Mouse (Mus musculus) yolk sac, embryonic 10.5 days (tissue): ENCODE data around the gene Srp54c.
"Not testable (repeated sequence)": the region's sequence is repeated elsewhere in the genome, so short reads cannot be mapped to it uniquely, and the experiment has no call there.

ENCODE experiments used
- DNase-seq: peaks from one replicate; pipeline ENCODE4 v3.0.0-alpha.2; 2017; ENCODE audit warnings: low spot score

The Srp54c gene

DNA sequence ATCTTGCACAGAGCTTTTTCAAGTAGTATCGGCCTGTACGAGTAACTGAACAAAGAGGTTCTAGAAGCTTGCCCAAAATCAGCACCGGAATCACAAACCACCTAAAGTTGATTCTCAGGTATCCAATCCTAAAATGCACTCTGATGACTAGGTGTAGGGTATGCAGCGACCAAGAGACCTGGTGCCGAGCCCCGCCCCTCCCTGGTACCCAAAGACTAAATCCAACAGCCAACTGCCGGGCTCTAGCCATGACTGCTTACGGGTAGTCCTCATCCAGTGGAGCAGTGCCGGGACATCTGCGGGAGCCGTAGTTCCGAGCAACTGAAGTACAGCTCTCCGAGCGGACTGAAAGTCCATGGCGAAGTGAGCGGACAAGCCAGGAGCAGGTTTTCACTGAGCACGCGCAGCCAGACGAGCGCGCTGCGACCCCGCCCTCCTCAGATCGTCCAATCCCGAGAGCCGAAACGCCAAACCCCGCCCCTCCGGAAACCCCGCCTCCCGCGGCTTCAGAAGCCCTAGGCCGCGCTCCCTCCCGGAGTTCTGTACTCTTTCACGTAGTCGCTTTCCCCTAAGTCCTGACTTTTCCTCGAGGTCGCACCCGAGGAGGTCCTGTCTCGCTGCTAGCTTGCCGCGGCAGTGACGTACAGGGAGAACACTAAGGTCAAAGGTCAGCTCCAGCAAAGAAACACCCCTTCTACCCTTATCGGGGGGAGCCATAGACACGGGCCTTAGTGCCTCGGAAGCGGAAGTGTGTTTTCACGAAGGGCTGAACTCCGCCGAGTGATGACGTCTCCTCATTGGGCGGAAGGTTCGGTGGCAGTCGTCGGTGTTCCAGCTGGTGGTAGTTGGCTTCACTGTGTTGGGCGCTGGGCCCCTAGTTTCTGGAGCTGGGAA is at the start of gene Srp54c:
TSS of gene Srp54c (plus strand) at position 543 of the 894 bp plus-strand sequence.
- DNase-seq: not testable (repeated sequence)

DNA sequence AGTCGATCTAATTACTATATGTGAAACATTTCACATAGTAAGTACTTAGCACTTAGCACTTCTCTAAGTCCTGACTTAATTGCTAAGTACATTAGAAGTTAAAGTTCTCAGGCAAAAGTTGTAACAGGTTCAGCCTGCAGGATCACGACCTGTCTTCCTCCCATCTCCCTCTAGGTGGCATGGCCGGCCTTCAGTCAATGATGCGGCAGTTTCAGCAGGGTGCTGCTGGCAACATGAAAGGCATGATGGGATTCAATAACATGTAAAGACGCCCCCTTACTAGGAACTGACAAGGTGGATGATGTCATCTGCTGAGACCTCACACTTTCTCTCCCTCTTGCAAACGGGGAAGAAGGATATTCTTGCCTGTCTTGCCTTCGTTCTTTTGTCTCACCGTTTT is 42.3 kb upstream of the Srp54c start:
- not testable (repeated sequence) for DNase-seq

DNA sequence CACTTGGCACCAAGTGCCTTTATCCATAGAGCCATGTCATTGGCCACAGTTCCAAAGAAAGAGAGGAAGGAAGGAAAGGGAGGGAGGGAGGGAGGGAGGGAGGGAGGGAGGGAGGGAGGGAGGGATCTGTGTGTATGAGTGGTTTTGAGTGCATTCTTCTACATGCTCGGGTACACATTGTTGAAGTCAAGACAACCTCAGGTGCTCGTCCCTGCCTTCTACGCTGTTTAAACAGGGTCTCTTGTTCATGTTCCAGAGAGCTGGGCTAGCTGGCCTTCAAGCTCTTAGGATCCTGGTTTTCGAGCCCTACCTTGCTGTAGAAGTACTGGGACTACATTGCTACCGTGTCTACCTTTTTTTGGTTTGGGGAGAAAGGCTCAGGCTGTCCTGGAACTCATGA is 40.8 kb upstream of the Srp54c start:
- DNase-seq: not testable (repeated sequence)

DNA sequence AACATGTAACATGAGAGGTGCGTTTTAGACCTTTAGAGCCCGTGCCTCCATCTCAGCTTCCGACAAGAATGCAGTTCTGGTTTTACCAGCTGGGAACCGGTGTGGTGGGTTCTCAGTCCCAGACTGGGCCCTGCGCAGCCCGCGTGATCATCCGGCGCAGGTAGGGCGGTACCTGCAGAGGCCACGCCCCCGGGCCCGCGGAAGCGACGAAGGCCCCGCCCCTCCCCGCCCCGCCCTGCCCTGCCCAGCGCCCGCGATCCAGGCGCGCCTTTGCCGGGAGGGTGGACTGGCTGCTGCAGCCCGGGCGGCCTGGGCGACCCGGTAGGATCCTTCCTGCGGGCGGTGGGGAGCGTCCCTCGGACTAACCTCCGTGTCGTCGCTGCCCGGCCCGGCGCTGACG is 30.7 kb upstream of the Srp54c start, which contains the start of gene 1700047I17Rik2:
TSS of gene 1700047I17Rik2 (plus strand) at position 287 of the 400 bp plus-strand sequence.
- DNase-seq: not testable (repeated sequence)

DNA sequence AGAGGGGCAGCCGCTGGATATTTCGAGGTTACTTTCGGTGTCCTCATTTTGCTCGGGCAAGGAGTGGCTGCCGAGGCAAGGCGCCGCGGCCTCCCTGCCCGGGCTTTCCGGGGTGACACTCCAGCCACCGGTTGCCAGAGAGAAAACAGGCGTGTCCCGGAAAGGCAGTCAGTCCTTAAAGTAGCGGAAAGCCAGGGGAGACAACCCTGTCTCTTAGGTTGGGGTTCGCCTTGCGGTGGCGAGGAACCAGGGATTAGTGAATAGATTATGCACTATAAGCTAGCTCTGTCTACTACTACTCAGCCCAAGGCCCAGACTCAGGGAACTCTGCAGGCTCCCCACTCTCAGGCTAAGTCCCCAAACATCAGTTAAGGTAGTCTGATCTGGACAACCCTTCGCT is 30.2 kb upstream of the Srp54c start:
- not testable (repeated sequence) for DNase-seq

GRCm38 (mm10) chr12:55212944-55213343 is 17.0 kb upstream of the Srp54c start:
- DNase-seq: not testable (repeated sequence)

GRCm38 (mm10) chr12:55230520-55230861 is 523 bp downstream of the Srp54c start:
- not testable (repeated sequence) for DNase-seq

DNA sequence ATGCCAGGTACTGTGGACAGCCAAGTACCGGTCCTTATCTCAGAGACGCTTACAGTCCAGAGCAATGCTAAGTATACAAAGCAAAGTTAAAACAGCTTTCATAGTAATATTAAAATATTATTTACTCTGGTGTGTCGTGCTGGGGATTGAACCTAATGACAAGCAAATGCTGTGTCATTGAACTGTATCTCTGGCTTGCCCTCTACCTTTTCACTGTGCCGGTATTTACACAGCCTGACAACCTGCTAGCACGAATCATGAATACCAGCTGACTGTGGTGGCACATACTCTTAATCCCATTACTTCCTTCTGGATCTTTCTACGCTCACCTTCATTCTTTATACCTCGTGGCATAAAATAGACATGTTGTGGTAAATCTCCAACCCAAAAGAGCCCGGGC is 12.3 kb downstream of the Srp54c start:
- not testable (repeated sequence) for DNase-seq

DNA sequence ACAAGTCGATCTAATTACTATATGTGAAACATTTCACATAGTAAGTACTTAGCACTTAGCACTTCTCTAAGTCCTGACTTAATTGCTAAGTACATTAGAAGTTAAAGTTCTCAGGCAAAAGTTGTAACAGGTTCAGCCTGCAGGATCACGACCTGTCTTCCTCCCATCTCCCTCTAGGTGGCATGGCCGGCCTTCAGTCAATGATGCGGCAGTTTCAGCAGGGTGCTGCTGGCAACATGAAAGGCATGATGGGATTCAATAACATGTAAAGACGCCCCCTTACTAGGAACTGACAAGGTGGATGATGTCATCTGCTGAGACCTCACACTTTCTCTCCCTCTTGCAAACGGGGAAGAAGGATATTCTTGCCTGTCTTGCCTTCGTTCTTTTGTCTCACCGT is 32.0 kb downstream of the Srp54c start:
- not testable (repeated sequence) for DNase-seq

DNA sequence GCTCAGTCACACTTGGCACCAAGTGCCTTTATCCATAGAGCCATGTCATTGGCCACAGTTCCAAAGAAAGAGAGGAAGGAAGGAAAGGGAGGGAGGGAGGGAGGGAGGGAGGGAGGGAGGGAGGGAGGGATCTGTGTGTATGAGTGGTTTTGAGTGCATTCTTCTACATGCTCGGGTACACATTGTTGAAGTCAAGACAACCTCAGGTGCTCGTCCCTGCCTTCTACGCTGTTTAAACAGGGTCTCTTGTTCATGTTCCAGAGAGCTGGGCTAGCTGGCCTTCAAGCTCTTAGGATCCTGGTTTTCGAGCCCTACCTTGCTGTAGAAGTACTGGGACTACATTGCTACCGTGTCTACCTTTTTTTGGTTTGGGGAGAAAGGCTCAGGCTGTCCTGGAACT is 33.4 kb downstream of the Srp54c start:
- DNase-seq: not testable (repeated sequence)

DNA sequence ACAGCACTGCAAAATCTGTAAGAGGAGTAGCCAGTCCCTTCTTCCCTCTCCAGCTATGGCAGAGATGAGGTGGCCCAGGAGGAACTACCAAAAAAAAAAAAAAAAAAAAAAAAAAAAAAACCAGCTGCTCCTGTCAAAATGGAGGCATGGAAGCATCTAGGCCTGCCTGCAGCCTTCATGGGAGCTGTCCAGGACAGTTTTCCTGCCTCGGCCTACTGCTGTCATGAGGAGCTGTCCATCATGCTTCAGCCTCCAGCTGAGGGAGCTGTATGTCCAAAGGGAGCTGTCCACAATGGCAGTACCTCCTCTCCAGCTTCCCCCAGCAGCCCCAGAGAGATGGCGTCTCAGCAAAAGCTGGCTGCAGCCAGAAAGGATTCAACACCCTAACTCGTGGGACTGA is 42.3 kb downstream of the Srp54c start:
- peak; percentile 32 for DNase-seq

GRCm38 (mm10) chr12:55277583-55277982 is 47.6 kb downstream of the Srp54c start:
- not testable (repeated sequence) for DNase-seq

DNA sequence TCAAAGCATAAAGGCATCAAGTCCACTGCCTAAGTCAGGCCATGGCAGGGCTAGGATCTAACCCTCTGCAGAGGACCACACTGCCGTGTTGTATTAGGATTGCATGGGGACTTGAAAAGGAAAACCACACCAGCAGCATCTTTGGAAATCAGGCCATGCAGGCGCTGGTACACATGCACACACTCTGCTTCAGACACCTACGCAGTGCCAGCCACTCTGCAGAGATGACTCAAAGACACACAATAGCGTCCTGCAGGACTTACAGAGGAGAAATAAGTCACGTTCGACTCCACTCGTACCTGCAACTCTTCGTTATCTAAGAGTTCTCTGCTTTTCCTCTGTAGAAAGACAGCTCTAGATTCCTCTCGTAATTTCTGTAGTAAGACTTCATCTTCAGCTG is 68.1 kb downstream of the Srp54c start:
- no peak for DNase-seq

- no peak for DNase-seq
Measured at GRCm38 (mm10) chr12:55299336-55299735, 69.4 kb downstream of the Srp54c start, which contains the start of gene 1110008L16Rik. 1110008L16Rik (plus strand) TSS chr12:55299577.

DNA sequence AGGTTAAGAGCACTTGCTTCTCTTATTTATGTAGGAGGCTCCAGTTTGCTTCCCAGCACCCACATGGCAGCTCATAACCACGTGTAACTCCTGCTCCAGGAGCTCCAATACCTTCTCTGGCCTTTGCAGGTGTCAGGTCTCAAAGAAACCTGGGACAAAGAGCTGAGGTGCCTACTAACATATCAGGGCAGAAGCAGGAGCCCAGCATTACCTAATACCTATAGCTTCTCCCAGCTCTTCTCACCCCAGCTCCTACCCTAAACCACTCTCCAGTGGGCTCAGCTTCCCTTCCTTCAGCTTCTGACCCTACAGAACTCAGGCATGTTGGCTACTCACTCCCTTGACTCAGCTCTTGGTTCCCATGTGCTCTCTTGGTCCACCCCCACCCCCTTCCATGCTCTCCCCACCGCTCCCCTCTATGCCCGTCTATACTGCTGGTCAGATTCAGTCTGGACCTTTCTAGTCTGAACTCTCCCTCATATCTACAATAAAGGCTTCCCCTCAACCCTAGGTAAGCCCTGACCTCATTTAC is 70.9 kb downstream of the Srp54c start:
- no peak for DNase-seq

GRCm38 (mm10) chr12:55301472-55302300 is 71.7 kb downstream of the Srp54c start:
- no peak for DNase-seq

GRCm38 (mm10) chr12:55302485-55303441 is 72.8 kb downstream of the Srp54c start, which contains the start of gene Ppp2r3c:
Ppp2r3c (minus strand) TSS chr12:55302998.
- peak; percentile 95 for DNase-seq

DNA sequence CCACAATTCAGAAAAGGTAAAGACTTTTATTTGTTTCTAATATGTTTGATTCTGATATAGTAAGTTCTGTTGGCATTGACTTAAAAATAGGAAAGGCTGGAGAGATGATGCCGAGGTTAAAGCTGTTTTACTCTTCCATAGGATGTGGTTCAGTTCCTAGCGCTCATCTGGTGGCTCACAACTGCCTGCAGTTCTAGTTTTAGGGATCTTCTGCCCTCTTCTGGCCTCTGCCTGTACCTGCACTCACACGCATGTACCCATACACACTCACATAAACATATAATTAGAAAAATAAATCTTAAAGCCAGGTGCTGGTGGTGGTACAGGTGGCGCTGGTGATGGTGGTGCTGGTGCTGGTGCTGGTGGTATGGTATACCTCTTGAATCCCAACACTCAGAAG is 76.4 kb downstream of the Srp54c start:
- no peak for DNase-seq

- no peak for DNase-seq
Measured at GRCm38 (mm10) chr12:55307566-55307965, 77.6 kb downstream of the Srp54c start.

DNA sequence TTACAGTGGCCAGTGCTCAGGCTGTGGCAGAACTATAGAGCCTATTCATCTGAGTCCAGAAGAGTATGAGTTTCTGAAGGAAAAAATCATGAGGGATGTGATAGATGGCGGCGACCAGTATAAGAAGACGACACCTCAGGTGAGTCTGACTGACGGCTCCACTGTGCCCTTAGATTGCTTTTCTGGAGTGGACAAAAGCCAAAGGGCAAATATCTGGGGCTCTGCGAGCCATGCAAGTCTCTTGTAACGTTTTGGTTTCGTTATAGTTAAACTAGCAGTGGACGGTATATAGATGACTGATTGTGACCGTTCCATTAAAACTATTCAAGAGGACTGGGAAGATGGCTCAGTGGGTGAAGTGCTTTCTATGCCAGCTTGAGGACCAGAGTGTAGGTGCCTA is 78.8 kb downstream of the Srp54c start:
- no peak for DNase-seq

GRCm38 (mm10) chr12:55309501-55309900 is 79.5 kb downstream of the Srp54c start:
- DNase-seq: no peak
